Mouse (Mus musculus) forebrain, embryonic 11.5 days (tissue): ENCODE results near the gene Coq9. TPM values are rescaled to one million over a fixed set of nuclear protein-coding genes. Genes with fewer than 3 reads are reported as not detected.
"Not testable (repeated sequence)": the region's sequence is repeated elsewhere in the genome, so short reads cannot be mapped to it uniquely, and the experiment has no call there.

ENCODE experiments used
- ATAC-seq: fragments of 200-750 bp; cut with Nextera tagmentation; replicated peaks from 2 replicates; pipeline ENCODE4 v1.8.0; 2017; ENCODE audit warnings: moderate TSS enrichment; ENCODE audit not compliant: low FRiP score
- DNase-seq: peaks from one replicate; pipeline ENCODE4 v3.0.0-alpha.2; 2017; ENCODE audit warnings: low spot score
- H3K27ac ChIP-seq: fragments of 300-500 bp; sonication (generic); 2 replicates; pipeline ENCODE4 v1.5.1; 2014; ENCODE audit warnings: low read depth, low read length
- H3K27me3 ChIP-seq: fragments of 300-500 bp; sonication (generic); 2 replicates; pipeline ENCODE4 v1.6.1; 2014; ENCODE audit warnings: mild to moderate bottlenecking, low read length, mixed read lengths; ENCODE audit not compliant: control insufficient read depth, insufficient read depth
- H3K36me3 ChIP-seq: fragments of 300-500 bp; sonication (generic); 2 replicates; pipeline ENCODE4 v1.6.1; 2014; ENCODE audit warnings: mild to moderate bottlenecking, low read length, moderate library complexity, mixed read lengths; ENCODE audit not compliant: control insufficient read depth, insufficient read depth
- H3K4me1 ChIP-seq: fragments of 300-500 bp; sonication (generic); replicated peaks from 2 replicates; pipeline ENCODE4 v1.6.1; 2014; ENCODE audit warnings: low read length, mixed read lengths; ENCODE audit not compliant: control insufficient read depth, insufficient read depth
- H3K4me2 ChIP-seq: fragments of 300-500 bp; sonication (generic); 2 replicates; pipeline ENCODE4 v1.6.1; 2014; ENCODE audit warnings: low read depth, mild to moderate bottlenecking, low read length, moderate library complexity, mixed read lengths; ENCODE audit not compliant: severe bottlenecking
- H3K4me3 ChIP-seq: fragments of 300-500 bp; sonication (generic); 2 replicates; pipeline ENCODE4 v1.5.1; 2014; ENCODE audit warnings: low read depth, low read length
- H3K9ac ChIP-seq: fragments of 300-500 bp; sonication (generic); 2 replicates; pipeline ENCODE4 v1.6.1; 2014; ENCODE audit warnings: low read length
- H3K9me3 ChIP-seq: fragments of 300-500 bp; sonication (generic); 2 replicates; pipeline ENCODE4 v1.6.1; 2016; ENCODE audit warnings: low read length, mixed read lengths; ENCODE audit not compliant: control insufficient read depth
- WGBS: fragments of 180-500 bp; shearing (Covaris S2); extraction: QIAGEN DNeasy Blood & Tissue Kit; methylation state at CpG from one replicate; pipeline ENCODE4 v1.1.7; 2014; 5-methylcytosine and 5-hydroxymethylcytosine counted together
- polyA plus RNA-seq: library from polyadenylated mRNA; unstranded; fragments of >200 nt; fragmentation: Nextera tagmentation; extraction: Ambion mirVana; gene quantifications from 2 replicates; pipeline ENCODE4 v1.2.1, GENCODE M21; 2014

The Coq9 gene
- polyA plus RNA-seq, 1 experiment from 2014 or later, result 53.7 TPM

DNA sequence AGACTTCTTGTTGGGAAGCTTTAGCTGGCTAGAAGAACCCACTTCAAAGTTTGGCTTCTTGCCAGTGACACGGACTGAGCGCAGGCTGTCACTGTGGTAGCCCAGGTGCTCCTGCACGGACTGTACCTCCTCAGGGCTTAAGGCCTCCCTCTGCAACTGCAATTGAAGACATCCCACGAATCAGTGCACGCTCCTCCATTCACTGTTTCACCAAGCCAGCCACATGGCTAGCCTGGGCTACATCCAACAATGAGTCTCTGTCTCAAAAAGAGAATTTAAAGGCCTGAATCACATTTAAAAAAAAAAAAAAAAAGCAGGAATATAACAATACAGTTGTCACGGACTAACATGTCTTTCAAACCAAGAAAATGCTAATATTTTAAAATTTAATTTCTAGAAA, 9.8 kb upstream of the Coq9 start:
- ATAC-seq (no peak), DNase-seq (no peak)
- 91% methylated on average over 6 of the region's 6 CpGs for WGBS
- peaks cover 13% of the 10 kb centered on the region for H3K36me3 ChIP-seq
- H3K4me2 ChIP-seq, result no peak overlapping the region
- no peaks in the 10 kb centered on the region for H3K9me3 ChIP-seq
- no peak overlapping the region for H3K4me3 ChIP-seq
- no peak overlapping the region for H3K9ac ChIP-seq
- H3K27ac ChIP-seq, result no peak overlapping the region
- H3K4me1 ChIP-seq, result no peaks in the 10 kb centered on the region
- H3K27me3 ChIP-seq, result no peaks in the 10 kb centered on the region

DNA sequence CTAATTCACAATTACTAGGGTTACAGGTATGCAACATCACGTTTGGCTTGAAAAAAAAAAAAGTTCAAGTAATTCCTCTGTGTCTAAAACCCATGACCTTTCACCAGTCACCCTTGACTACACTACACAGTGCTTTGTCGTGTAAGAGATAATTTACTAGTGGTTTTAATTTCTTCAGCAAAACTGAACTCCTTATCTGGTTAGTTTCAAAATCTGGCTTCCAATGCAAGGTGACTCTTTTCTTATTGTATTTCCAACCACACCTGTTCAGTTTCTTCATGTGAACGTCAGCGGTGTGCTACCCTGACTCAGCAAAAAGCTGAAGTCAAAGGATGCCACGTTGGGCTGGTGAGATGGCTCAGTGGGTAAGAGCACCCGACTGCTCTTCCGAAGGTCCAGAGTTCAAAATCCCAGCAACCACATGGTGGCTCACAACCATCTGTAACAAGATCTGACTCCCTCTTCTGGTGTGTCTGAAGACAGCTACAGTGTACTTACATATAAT, 4.2 kb upstream of the Coq9 start:
- H3K9me3 ChIP-seq, H3K4me2 ChIP-seq, DNase-seq, H3K4me1 ChIP-seq, ATAC-seq, H3K9ac ChIP-seq, H3K27me3 ChIP-seq, H3K27ac ChIP-seq, H3K4me3 ChIP-seq: not testable (repeated sequence)
- WGBS, result 87% methylated on average over 7 of the region's 7 CpGs
- H3K36me3 ChIP-seq, result peaks cover 13% of the 10 kb centered on the region

DNA sequence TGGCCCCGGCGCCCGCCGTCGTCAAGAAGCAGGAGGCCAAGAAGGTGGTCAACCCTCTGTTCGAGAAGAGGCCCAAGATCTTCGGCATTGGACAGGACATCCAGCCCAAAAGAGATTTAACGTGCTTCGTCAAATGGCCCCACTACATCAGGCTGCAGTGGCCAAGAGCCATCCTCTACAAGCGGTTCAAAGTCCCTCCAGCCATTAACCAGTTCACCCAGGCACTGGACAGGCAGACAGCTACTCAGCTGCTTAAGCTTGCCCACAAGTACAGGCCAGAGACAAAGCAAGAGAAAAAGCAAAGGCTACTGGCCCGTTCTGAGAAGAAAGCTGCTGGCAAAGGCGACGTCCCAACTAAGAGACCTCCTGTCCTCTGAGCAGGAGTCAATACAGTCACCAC, 2.4 kb upstream of the Coq9 start:
- WGBS, result 98% methylated on average over 13 of the region's 13 CpGs
- ATAC-seq, H3K36me3 ChIP-seq, H3K4me1 ChIP-seq, H3K4me2 ChIP-seq, H3K27me3 ChIP-seq, H3K9ac ChIP-seq, H3K27ac ChIP-seq, DNase-seq, H3K4me3 ChIP-seq, H3K9me3 ChIP-seq: not testable (repeated sequence)

DNA sequence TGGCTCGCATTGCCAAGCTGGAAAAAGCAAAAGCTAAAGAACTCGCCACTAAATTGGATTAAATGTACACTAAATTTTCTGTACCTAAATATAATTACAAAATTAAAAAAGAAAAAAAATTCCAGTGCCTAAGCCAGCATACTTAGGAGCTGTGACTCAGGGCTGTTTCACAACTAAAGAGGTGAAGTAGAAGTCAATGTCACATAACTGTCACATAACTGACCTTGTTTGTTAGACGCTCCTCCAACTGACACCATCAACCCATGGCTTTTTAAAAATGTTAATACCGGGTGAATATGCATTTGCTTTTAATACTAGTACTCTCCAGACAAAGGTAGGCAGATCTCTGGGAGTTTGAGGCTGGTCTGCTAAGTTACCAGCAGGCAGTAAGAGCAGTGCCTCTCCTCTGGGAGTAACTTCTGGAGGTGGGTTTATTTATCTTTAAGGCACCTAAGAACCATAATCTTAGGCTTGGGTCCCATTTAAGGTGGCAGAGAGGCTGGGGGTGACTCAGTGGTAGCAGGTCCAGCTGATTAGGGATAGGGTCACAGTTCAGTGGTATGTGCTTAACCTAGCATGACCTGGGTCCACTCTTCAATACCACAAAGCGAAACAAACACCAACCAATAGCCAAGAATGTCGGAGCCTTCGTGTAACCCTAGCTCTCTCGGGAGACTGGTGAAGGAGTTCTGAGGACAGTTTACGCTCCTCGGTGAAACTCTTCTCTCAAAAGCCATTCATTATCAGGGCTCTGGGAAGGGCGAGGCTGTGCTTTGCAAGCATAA, 1.5 kb upstream of the Coq9 start:
- no peak for ATAC-seq
- Histone ChIP-seq H3K4me3 (peak overlapping the region; percentile 94; the same call in 1 of the 2 replicates), H3K36me3 (0 out of 2 replicates have a peak, but pooled peaks cover under 1% of the 10 kb centered on the region), H3K27me3 (no peaks in the 10 kb centered on the region), H3K27ac (no peak overlapping the region), H3K4me2 (peak overlapping the region; percentile 61), H3K4me1 (peaks cover 4% of the 10 kb centered on the region; the same call in 1 of the 2 replicates), H3K9me3 (no peaks in the 10 kb centered on the region), H3K9ac (no peak overlapping the region)
- no peak for DNase-seq
- WGBS, result 82% methylated on average over 11 of the region's 11 CpGs

DNA sequence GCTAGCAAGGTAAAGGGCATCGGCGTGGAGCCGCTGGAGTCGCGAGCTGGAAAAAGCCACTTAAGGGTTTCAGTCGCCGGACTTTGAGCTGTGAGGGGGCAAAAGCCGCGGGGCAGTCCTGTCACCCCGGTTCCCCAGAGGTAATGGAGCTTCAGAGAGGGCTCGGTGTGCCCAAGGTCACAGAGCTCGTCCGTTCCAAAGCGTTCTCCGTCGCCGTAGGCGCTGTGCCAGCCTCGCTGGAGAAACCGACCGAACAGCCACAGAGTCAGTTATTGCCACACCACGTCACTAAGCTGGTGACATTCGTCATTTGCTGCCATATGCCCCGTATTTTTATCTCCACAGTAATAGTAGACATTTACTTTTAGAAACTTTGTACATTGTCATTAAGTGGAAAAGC, 479 bp downstream of the Coq9 start:
- H3K4me2 ChIP-seq, result peak overlapping the region; percentile 61
- under 1% methylated on average over 24 of the region's 24 CpGs for WGBS
- H3K36me3 ChIP-seq, result no peaks in the 10 kb centered on the region
- peak overlapping the region; percentile 94 for H3K4me3 ChIP-seq
- ATAC-seq, result peak; percentile 71
- no peaks in the 10 kb centered on the region for H3K27me3 ChIP-seq
- peak overlapping the region; percentile 71; the same call in 1 of the 2 replicates for H3K27ac ChIP-seq
- DNase-seq, result no peak
- H3K4me1 ChIP-seq, result peaks cover 4% of the 10 kb centered on the region; the same call in 1 of the 2 replicates
- H3K9me3 ChIP-seq, result no peaks in the 10 kb centered on the region
- peak overlapping the region; percentile 90 for H3K9ac ChIP-seq

DNA sequence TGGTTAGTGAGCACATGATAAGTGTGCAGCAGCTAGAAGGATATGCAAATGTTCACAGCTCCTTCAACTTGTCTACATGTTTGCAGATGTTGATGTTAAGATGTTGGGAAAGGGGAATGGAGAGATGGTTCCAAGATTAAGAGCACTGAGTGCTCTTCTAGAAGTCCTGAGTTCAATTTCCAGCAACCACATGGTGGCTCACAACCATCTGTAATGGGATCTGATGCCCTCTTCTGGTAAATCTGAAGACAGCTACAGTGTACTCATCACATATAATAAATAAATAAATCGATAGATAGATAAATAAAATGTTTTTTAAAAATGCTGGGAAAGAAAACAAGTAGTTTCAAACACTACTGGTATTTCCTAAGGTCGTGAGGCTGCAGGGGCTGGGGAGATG, 3.1 kb downstream of the Coq9 start:
- Histone ChIP-seq H3K4me2 (no peak overlapping the region), H3K9me3 (no peaks in the 10 kb centered on the region), H3K27ac (no peak overlapping the region), H3K4me3 (no peak overlapping the region), H3K36me3 (no peaks in the 10 kb centered on the region), H3K9ac (no peak overlapping the region), H3K4me1 (peaks cover 4% of the 10 kb centered on the region; the same call in 1 of the 2 replicates), H3K27me3 (no peaks in the 10 kb centered on the region)
- DNase-seq, result no peak
- 57% methylated on average over 2 of the region's 2 CpGs for whole genome bisulfite sequencing
- ATAC-seq, result no peak

DNA sequence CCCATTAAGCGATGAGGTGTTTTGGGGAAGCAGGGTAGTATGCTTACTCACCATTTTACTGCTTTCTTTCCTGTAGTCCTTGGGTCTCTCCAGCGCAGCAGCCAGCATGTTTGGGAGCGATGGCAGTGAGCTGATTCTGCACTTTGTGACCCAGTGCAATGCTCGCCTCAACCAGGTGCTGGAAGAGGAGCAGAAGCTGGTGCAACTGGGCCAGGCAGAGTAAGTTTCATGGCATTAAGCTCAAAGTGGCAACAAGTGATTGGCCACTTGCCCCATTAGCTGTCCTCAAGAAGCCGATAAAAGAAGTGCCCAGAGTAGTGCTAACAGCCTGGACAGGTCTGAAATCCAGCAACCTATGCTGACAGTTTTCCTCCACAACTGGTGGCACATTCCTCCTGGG, 11.9 kb downstream of the Coq9 start:
- no peaks in the 10 kb centered on the region for H3K9me3 ChIP-seq
- H3K4me3 ChIP-seq, result no peak overlapping the region
- no peak for ATAC-seq
- no peak overlapping the region for H3K4me2 ChIP-seq
- H3K9ac ChIP-seq, result no peak overlapping the region
- DNase-seq, result no peak
- H3K4me1 ChIP-seq, result no peaks in the 10 kb centered on the region
- no peak overlapping the region for H3K27ac ChIP-seq
- WGBS, result 95% methylated on average over 5 of the region's 5 CpGs
- no peaks in the 10 kb centered on the region; the same call in 1 of the 2 replicates for H3K36me3 ChIP-seq
- H3K27me3 ChIP-seq, result no peaks in the 10 kb centered on the region

DNA sequence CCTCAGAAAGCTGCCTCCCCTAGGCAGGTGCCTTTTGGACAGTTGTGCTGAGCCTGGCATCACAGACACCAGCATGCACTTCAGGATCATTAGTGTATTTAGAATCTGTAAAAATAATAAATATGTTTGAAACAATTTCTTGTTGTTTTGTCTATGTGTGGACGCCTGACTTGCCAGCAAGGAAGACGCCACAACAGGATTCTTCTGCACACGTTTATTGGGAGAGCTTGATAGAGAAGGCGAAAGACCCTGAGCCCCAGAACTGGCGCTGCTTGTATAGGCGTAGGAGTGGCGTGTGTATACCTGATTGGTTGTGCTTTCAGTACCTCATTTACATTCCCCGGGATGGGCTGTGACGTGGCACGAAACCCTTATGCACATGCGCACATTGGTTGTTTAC, 16.6 kb downstream of the Coq9 start:
- H3K27ac ChIP-seq, H3K4me2 ChIP-seq, ATAC-seq, H3K9ac ChIP-seq, H3K4me3 ChIP-seq, H3K9me3 ChIP-seq, H3K27me3 ChIP-seq, H3K36me3 ChIP-seq, H3K4me1 ChIP-seq, DNase-seq: not testable (repeated sequence)
- 89% methylated on average over 11 of the region's 11 CpGs for WGBS

DNA sequence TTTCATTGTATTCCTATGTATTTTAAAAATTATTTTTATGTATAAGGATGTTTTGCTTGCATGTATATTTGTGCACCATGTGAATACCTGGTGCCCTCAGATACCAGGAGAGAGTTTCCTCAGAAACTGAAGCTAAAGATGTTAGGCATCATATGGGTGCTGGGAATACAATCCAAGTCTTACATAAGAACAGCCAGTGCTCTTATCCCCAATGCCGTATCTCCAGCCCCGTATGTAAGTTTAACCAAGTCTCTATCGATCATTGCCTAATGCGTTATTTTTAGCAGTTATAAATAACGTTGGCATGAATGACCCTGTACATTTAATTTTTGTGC, 18.9 kb downstream of the Coq9 start:
- Histone ChIP-seq H3K9me3 (no peaks in the 10 kb centered on the region), H3K36me3 (no peaks in the 10 kb centered on the region; the same call in 1 of the 2 replicates), H3K4me3 (peak overlapping the region; percentile 95; the same call in 1 of the 2 replicates), H3K4me2 (no peak overlapping the region), H3K9ac (no peak overlapping the region; the same call in 1 of the 2 replicates), H3K27me3 (no peaks in the 10 kb centered on the region), H3K4me1 (peaks cover 2% of the 10 kb centered on the region; the same call in 1 of the 2 replicates), H3K27ac (no peak overlapping the region)
- no peak; the same call in 1 of the 2 replicates for ATAC-seq
- WGBS, result 32% methylated on average over 5 of the region's 5 CpGs
- no peak for DNase-seq
